Mouse (Mus musculus): ENCODE results near the gene Mansc1. TPM values are rescaled to one million over a fixed set of nuclear protein-coding genes. Genes with fewer than 3 reads are reported as not detected.

The Mansc1 gene
- total and polyA plus RNA-seq, 2 experiments from 2014 or later: 2.2 to 3.8 TPM

GRCm38 (mm10) chr6:134559635-134560034, 72.7 kb downstream of the Mansc1 start:
- Histone ChIP-seq H3K27me3 (ENCODE audit: insufficient read depth, low read length) (no peaks in the 10 kb centered on the region), H3K4me3 (ENCODE audit: low read length) (no peak overlapping the region), H3K9ac (replicated peaks; ENCODE audit: low read length) (no peak overlapping the region), H3K4me2 (ENCODE audit: low read depth, low read length) (no peak overlapping the region), H3K9me3 (ENCODE audit: low read length) (no peaks in the 10 kb centered on the region), H3K4me1 (ENCODE audit: insufficient read depth, low read length) (peaks cover 4% of the 10 kb centered on the region; the same call in 1 of the 2 replicates), H3K36me3 (ENCODE audit: insufficient read depth, low read length) (no peaks in the 10 kb centered on the region), H3K27ac (no peak overlapping the region)
- no peak for TF ChIP-seq CTCF (IDR thresholded peaks at IDR 0.05; ENCODE audit: low read depth)
- WGBS: 59% methylated on average over 3 of the region's 3 CpGs
- no peak for ATAC-seq
- DNase-seq (ENCODE audit: low spot score): no peak

Other genes starting within 250 kb of the Mansc1 start
- gene Bcl2l14, start 236.2 kb downstream of the Mansc1 start, total RNA-seq (2014; rRNA removed): 0.14 TPM in 1 of 2 replicates, not detected in the other
- gene Bcl2l14, start 236.2 kb downstream of the Mansc1 start, polyA plus RNA-seq (2015; fragmentation: Nextera tagmentation; extraction: Ambion mirVana): 0.11 and 0.15 TPM in 2 replicates
- 23.9 and 26.1 TPM in 2 replicates for gene Lrp6, start 65.5 kb downstream of the Mansc1 start, total RNA-seq (2014; rRNA removed)
- 12.1 and 13.0 TPM in 2 replicates for gene Lrp6, start 65.5 kb downstream of the Mansc1 start, polyA plus RNA-seq (2015; fragmentation: Nextera tagmentation; extraction: Ambion mirVana)
- gene Borcs5, start 7.0 kb upstream of the Mansc1 start, total RNA-seq (2014; rRNA removed): 52.5 and 71.4 TPM in 2 replicates
- 39.5 and 41.1 TPM in 2 replicates for gene Borcs5, start 7.0 kb upstream of the Mansc1 start, polyA plus RNA-seq (2015; fragmentation: Nextera tagmentation; extraction: Ambion mirVana)
- 6.3 and 7.8 TPM in 2 replicates for gene Dusp16, start 160.1 kb upstream of the Mansc1 start, total RNA-seq (2014; rRNA removed)
- 4.1 and 4.5 TPM in 2 replicates for gene Dusp16, start 160.1 kb upstream of the Mansc1 start, polyA plus RNA-seq (2015; fragmentation: Nextera tagmentation; extraction: Ambion mirVana)
- 2.7 and 4.4 TPM in 2 replicates for gene Crebl2, start 197.7 kb upstream of the Mansc1 start, total RNA-seq (2014; rRNA removed)
- gene Crebl2, start 197.7 kb upstream of the Mansc1 start, polyA plus RNA-seq (2015; fragmentation: Nextera tagmentation; extraction: Ambion mirVana): 2.6 and 3.6 TPM in 2 replicates

All from hindbrain, postnatal 0 days (tissue).